Mouse (Mus musculus) embryonic fibroblast, embryonic 13.5 days (primary cell): ENCODE measurements around the gene Aak1.

Experiments
- CTCF ChIP-seq: IDR thresholded peaks from 2 replicates; pipeline ENCODE4 v1.5.1; 2011; ENCODE audit warnings: mild to moderate bottlenecking, control low read depth, low read length, moderate library complexity, borderline replicate concordance; ENCODE audit not compliant: insufficient read depth
- POLR2A ChIP-seq: IDR thresholded peaks from 2 replicates; pipeline ENCODE4 v1.6.1; 2011; ENCODE audit warnings: low read depth, mild to moderate bottlenecking, control low read depth, low read length, moderate library complexity

GRCm38 (mm10) chr6:86934541-86934940 lies 85.2 kb downstream of the Aak1 start:
- TF ChIP-seq POLR2A = no peak
- no peak for TF ChIP-seq CTCF
